Mouse (Mus musculus) 3134 (cell line): ENCODE data around the gene Tbc1d22b.

Experiments
- DNase-seq: peaks from one replicate; pipeline ENCODE4 v3.0.0-alpha.2; 2011; ENCODE audit warnings: low spot score; ENCODE audit not compliant: insufficient read length; ENCODE audit errors: extremely low read depth

Tbc1d22b gene

DNA sequence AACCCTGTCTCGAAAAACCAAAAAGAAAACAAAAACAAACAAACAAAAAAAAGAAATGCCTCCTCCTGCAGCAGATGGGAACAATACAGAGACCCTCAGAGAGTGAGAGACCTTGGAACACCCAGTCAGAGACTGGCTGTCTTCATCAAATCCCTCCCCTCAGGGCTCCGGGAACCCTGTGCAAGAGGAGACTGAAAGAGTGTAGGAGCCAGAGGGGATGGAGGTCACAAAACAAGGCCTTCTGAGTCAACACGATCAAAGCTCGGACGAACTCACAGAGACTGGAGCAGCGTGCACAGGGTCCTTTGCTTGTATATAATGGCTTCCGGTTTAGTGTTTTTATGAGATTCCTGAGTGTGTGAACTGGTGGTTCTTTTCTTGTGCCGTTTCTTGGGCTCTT is 9.2 kb upstream of the Tbc1d22b start:
- no peak for DNase-seq

DNA sequence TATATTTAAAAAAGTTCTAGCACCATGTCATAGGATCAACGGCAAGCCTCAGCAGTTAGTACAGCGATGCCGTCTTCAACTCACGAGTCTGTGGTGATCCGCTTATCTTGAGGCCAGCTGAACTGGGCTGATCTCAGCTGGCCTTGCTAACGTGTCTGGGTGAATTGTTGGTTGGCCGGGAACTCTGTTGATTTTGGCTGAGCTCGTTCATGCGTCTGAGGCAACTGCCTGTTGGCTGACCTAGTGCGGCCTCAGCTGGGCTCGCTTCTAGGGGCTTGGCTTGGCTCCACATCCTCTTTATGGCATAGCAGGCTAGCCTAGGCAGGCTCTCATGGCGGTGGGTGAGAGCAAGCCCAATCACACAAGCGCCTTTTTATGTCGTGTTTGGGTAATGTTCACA is 8.2 kb upstream of the Tbc1d22b start:
- DNase-seq, result peak; percentile 46

DNA sequence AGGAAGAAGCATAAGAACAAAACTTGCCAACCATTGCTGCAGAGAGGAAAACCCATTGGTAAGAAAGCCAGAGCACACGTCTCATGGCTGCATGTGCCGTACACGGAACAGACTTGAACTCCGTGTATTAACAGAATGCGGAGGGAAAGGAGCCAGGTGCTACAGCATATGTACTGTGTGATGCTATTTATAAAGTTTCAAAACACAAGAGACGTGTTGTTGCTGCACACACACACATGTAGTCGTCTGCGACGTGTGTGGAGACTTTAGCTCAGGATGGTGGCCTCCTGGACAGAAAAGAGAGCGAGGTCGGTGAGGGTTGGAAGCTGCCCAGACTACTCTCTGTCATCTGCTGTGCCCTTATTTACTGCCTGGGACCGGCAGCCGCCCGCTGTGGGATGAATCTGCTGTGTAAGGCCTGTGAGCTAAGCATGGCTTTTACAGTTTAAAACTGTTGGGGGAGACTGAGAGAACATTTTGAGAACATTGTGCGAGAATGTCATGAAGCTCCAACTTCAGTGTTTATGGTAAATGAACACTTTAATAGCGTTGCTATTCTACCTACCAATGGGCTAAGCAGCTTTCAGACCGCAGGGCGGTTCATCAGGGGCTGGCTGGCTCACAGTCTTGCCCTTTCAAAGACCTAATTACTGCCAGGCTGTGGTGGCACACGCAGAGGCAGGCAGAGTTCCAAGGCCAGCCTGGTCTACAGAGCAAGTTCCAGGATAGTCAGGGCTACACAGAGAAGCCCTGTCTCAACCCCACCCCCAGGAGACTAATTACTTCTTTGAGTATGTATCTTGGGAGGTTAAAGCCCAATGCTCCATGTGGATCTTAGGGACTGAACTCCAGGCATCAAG is 6.5 kb upstream of the Tbc1d22b start:
- DNase-seq, result no peak

DNA sequence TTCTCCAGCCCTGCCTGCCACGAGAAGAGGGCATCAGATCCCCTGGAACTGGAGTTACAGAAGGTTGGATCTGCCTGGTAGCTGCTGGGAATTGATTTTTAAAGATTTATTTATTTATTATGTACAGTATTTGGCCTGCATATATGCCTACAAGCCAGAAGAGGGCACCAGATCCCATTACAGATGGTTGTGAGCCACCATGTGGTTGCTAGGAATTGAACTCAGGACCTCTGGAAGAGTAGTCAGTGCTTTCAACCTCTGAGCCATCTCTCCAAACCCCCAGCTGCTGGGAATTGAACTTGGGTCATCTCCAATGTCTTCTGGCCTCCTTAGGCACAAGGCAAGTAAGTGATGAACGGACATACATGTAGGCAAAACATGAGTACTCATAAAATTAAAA is 5.5 kb upstream of the Tbc1d22b start:
- no peak for DNase-seq

DNA sequence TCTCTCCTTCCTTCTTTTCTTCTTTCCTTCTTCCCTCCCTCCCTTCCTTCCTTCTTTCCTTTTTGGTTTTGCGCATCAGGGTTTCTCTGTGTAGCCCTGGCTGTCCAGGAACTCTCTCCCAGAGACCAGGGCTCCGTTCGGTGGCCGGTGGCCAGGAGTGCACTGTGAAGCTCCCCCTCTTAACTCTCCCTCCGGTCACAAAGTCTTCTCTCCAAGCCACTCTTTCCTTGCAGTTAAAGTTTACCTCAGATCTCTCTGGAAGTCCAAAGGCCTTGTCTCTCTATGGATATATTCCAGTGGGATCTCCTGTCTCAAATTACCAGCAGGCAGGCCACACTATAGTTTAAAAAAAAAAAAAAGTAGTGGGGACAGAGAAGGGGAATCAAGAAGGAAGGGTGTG is 4.3 kb upstream of the Tbc1d22b start:
- DNase-seq, result no peak

DNA sequence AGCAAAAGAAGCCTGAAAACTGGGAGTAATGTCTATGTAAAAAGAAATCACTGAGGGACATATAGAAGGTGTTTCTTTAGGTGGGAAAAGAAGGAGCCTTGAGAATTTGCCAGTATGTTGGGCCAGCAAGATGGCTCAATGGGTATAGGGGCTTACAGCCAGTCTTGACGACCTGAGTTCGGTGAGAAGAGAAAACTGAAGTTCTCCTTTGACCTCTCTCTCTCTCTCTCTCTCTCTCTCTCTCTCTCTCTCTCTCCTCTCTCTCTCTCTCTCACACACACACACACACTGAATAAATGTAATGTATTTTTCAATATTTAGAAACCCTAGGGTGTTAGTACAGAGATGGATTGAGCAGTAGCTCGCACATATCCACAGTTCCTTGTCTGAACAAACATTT is 1.1 kb upstream of the Tbc1d22b start:
- DNase-seq, result no peak

DNA sequence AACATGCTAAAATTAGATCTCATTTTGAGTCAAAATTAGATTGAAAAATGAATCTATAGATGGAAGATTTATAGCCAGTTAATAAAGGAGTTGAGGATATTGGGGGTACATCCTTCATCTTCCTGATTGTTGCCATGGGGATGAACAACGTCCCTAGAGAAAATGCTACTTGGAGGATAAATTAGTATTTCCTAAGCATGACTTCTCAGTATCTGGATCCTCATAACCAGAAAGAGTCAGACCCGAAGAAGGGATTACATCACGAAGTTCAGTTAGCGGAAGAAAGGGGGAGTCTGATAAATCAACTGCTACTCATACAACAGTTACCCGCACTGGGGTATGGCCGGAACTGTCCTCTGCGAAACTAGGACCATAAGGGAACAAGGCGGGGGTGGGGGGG is 591 bp upstream of the Tbc1d22b start:
- DNase-seq, result no peak

DNA sequence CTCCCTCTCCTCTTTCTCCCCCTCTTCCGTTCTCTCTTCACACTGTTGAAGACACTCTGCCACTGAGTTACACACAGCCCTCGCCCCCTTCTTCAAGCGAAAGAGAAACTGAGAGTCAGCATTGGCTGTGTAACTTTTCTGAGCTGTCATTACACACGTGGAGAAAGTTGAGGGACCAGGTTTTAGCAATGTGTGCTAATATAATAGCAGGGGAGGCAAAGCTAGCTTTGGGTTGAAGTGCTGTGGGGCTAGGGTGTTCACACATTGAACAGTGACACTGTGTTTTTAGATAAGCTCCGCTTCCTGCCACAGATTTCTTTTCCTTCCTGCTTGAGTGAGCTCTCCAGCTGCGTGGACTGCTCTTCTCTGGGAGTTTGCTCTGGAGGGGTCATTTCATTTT is 1.4 kb downstream of the Tbc1d22b start:
- no peak for DNase-seq

DNA sequence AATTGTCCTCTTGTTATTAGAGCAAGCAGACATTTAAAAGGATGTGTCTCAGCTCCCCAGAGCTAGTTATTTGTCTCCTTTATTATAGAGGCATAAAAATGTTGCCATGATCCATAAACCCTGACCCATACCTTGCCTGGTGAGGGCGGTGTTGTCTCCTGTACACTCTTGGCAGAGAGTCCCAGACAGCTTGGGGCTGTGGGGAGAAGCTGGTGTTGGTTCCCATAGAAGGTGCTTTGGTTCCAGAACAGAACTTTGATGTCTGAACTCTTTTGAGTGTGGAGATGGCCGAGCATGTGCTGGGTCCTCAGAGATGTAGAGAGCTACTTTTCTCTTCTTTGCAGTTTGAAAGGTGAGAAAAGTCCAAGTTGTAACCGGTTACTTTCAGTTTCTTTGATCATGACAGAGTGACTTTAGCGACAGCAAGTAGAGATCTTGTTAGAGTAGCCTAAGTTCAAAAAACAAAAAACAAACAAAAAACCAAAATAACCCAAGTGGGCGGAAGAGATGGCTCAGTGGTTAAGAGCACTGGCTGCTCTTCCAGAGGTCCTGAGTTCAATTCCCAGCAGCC is 2.7 kb downstream of the Tbc1d22b start, which contains the start of gene Tmem217:
Gene Tmem217, minus strand, starts transcription at position 224 of the 571 bp plus-strand sequence.
- DNase-seq, result no peak

DNA sequence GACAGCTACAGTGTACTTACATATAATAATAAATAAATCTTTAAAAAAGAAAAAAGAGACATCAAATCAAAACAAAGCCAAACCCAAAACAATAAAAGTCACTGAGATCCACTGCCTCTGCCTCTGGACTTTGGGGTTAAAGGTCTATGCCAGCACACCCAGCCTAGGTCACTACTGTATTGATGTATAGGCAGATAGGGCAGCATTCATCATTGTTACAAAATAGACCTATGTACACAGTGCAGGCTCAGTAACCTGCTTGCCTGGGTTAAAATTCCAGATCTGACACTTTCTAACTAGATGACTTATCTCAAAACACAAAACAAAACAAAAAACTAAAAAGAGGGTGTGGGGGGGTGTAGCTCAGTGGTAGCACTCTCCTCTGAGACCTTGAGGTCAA is 4.6 kb downstream of the Tbc1d22b start:
- DNase-seq, result no peak

DNA sequence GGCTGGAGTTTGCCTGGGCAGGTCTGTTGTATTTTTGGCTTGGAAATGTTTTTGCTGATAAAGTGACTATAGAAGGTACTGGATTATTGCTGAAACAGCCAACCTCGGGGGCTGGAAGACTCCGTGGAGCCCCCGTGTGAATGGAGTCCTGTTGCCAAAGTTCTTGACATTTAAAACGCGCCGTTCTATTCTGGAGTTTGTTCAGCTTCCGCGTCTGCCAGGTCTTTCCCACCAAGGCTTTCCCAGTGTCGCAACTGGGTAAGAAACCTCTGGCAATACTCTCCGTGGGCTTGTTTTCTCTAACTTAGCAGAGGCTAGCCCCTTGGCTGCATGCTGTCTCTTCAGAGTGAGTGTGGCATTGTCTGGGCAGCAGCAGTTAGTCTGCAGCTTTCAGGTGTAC is 6.9 kb downstream of the Tbc1d22b start:
- no peak for DNase-seq

DNA sequence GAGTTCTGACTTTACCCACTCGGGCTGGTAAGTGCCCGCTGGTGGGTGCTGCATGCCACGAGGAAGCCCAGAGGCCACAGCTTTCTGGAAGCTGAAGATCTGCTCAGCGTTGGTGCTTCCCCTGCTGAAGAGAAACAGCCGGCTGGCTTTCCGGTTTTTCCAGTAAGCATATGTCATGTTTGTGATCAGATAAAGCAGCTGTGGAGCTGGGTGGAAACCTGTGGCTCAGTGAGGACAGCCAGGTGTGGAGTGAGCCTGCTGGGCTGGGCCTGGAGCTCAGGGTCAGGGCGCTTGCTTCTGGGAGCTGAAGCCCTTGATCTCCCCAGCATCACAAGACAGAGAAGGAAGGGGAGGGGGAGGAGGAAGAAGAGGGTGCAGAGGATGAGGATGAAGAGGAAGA is 7.3 kb downstream of the Tbc1d22b start:
- no peak for DNase-seq

DNA sequence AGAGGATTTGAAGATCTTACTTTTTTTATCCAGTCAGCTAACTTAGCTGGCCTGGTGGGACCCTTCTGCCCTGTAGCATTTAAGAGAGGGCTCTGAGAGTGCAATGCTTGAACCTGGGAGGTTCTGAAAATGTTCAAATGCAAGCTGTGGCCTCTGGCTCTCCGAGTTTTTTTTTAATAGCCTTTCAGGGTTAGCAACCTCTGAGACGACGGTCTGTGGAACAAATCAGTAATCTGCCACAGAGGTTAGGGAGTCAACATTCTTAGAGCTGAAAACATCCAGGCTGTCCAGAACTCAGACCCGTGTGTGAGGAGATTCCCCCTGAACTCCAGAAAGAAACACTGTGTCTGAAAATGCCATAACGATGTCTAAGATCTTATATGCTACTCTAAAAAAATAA is 8.9 kb downstream of the Tbc1d22b start:
- DNase-seq, result no peak

DNA sequence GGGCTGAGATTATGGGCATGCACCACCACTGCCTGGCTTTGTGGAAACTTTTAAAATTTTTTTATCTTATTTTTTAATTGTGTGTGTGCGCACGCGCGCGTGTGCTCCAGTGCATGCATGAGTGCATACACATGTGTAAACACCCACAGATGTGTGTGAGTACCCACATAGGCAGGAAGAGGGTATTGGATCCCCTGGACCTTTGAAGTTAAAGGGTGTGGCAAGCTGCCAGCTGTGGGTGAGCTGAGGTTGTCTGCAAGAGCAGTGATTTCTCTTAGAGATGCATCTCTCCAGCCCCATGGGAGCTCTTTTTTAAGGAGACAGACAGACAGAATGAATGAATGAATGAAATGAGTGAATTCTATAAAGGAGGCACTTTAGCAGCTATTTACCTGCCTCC is 15.9 kb downstream of the Tbc1d22b start:
- no peak for DNase-seq

DNA sequence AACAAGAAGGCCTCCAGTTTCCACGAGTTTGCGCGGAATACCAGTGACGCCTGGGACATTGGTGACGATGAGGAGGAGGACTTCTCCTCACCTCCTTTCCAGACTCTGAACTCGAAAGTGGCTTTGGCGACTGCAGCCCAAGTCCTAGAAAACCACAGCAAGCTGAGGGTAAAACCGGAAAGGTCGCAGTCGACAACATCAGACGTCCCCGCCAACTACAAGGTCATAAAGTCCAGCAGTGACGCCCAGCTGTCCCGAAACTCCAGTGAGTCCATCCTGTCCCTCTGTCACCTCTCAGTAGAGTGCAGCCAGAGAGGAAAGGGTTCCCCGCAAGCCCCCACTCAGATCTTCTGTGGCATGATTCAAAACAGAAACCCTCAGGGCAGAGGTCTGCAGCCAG is 18.9 kb downstream of the Tbc1d22b start:
- DNase-seq, result no peak

DNA sequence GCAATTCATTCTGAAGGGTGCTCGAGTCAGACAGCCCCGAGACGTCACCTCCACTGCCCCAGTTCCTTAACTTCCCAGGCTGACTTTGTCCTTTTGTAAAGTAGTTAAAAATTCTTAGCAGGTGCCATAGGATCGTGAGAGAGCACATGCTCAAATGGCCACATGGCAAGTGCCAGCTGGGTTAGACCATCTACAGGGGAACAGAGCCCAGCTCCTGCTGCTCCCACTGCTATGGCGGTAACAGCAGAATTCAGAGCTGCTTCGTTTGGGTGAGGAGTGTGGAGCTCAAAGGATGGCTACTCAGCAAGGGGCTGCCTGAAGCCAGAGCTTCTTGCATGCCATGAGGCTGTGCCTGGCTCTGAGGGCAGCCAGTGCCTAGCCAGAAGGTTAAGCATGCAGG is 20.2 kb downstream of the Tbc1d22b start:
- no peak for DNase-seq

DNA sequence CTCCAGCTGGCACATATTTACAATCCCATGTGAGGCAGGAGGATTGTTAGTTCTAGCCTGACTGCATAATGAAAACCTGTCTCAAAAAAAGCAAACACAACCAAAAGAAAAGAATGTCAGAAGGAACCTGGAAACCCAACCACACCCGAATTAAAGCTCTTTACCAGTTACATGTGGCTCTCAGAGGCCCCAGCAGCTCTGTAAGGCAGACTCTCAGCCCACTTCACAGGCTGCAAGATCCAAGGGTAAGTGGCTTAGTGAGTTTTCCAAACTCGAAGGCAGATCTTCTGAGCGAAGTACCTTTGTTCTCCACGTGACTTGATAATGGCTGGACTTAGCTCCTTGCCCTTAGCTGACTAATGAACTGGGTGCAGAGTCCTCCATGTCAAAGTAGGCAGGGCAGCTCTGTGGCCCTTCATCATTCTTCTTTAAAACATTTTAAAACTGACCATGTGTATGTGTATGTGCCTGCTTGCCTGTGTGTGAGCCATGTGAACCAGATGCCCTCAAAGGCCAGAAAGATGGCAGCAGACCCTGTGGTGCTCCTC is 30.1 kb downstream of the Tbc1d22b start:
- no peak for DNase-seq

DNA sequence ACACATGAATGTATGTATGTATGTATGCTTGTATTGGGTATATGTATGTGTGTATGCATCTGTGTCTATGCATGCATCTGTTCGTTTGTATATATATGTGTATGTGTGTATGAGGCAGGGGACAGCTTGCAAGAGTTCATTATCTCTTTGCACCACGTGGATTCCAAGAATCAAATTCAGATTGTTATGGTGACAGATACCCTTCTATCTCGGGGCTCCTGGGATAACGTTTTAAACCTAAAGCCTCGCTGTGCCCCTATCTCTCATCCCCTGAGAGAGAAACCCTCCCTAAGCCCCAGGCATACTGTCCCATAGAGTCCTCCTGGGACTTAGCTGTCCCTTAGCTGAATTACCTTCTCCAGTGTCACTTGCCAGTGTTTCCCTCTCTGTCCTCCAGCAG is 34.0 kb downstream of the Tbc1d22b start:
- DNase-seq, result no peak

DNA sequence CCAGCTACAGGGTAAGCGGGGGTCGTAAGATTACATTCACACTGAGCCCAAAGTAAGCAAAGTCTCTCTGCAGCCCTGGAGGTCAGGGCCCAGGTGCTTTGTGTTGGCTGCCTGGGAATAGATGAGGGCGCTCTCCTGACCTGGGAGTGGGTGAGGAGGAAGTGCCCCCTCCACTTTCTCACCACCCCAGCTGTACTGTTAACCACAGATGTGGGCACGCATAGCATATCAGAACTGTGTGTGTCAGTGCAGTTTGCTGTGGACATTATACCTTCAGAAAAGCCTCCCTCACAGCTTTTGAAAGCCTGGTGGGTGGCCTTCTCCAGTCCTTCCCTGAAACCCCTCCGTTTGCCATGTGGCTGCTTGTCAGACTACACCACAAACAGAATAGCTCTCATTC is 34.7 kb downstream of the Tbc1d22b start:
- no peak for DNase-seq

DNA sequence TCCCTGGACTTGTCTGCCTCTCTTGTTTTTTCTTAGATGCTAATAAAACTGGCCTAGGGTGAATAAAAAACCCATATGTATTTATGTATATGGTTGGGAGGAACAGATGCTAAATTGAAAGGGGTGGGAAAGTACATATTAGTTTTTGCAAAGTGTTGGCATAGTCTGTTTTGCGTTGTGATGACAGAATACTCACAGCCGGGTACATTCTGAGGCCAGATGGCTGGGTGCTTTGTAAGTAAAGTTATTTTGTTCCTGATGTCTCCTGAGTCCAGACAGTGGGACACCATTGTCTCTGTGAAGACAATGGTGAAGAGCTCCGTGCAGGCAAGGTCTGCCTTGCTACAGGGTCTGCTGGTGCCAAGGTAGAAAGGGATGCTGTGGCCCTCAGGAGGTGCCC is 35.2 kb downstream of the Tbc1d22b start:
- DNase-seq, result no peak

DNA sequence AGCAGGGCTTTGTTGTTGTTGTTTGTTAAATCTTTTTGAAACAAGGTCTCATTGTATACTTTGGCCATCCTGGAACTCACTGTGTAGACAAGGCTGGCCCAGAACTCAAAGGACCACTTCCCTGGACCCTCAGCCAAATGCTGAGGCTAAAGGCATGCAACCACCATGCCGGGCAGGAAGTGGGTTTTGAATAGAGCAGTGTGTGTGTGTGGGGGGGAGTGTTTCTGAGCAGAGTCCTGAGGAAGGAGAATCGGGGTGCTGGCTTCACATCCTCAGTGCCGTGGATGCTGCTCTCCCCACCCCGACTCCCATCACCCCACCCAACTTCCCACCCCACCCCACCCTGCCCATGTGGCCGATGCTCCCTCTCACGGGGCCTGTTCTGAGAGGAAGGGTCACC is 35.9 kb downstream of the Tbc1d22b start:
- no peak for DNase-seq

DNA sequence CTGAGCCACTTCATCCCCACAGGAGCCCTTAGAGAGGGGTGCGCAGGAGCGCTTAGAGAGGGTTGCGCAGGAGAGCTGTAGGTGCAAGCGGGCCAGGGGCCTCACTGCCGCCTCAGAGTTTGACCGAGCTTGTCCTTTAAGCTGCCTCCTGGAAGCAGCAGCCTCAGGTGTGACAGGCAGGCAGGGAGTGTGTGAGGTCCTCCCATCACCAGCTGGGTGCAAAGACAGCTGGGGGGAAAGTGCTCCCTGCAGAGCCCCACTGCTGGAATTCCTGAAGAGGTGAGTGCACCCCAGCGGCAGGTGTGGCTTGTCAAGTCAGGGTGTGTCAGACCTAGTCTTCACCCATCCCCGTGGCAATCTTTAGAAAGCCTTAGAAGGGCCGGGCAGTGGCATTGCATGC is 37.3 kb downstream of the Tbc1d22b start:
- no peak for DNase-seq
